Mouse (Mus musculus) lung, embryonic 16.5 days (tissue): ENCODE results near the gene Fezf1. TPM values are rescaled to one million over a fixed set of nuclear protein-coding genes. Genes with fewer than 3 reads are reported as not detected.

Source experiments
- ATAC-seq: fragments of 200-750 bp; cut with Nextera tagmentation; 2 replicates; pipeline ENCODE4 v1.8.0; 2017; ENCODE audit warnings: low read depth, mild to moderate bottlenecking, moderate library complexity
- H3K27ac ChIP-seq: fragments of 300-500 bp; sonication (generic); 2 replicates; pipeline ENCODE4 v1.5.1; 2014; ENCODE audit warnings: mild to moderate bottlenecking, control low read depth, low read length
- H3K27me3 ChIP-seq: fragments of 300-500 bp; sonication (generic); 2 replicates; pipeline ENCODE4 v1.6.1; 2014; ENCODE audit warnings: low read depth, low read length, mixed read lengths; ENCODE audit not compliant: control insufficient read depth, insufficient read depth
- H3K36me3 ChIP-seq: fragments of 300-500 bp; sonication (generic); 2 replicates; pipeline ENCODE4 v1.6.1; 2014; ENCODE audit warnings: low read length; ENCODE audit not compliant: control insufficient read depth, insufficient read depth
- H3K4me1 ChIP-seq: fragments of 300-500 bp; sonication (generic); replicated peaks from 2 replicates; pipeline ENCODE4 v1.6.1; 2014; ENCODE audit warnings: low read length, mixed read lengths; ENCODE audit not compliant: control insufficient read depth, insufficient read depth
- H3K4me2 ChIP-seq: fragments of 300-500 bp; sonication (generic); 2 replicates; pipeline ENCODE4 v1.6.1; 2014; ENCODE audit warnings: low read depth, low read length, control low read depth
- H3K4me3 ChIP-seq: fragments of 300-500 bp; sonication (generic); 2 replicates; pipeline ENCODE4 v1.5.1; 2014; ENCODE audit warnings: mild to moderate bottlenecking, low read length, control low read depth
- H3K9ac ChIP-seq: fragments of 300-500 bp; sonication (generic); 2 replicates; pipeline ENCODE4 v1.6.1; 2014; ENCODE audit warnings: low read length, control low read depth
- H3K9me3 ChIP-seq: fragments of 300-500 bp; sonication (generic); 2 replicates; pipeline ENCODE4 v1.6.1; 2016; ENCODE audit warnings: low read length; ENCODE audit not compliant: control insufficient read depth
- WGBS: fragments of 180-500 bp; shearing (Covaris S2); extraction: QIAGEN DNeasy Blood & Tissue Kit; methylation state at CpG from one replicate; pipeline ENCODE4 v1.1.7; 2014; 5-methylcytosine and 5-hydroxymethylcytosine counted together
- polyA plus RNA-seq: library from polyadenylated mRNA; unstranded; fragments of >200 nt; fragmentation: Nextera tagmentation; extraction: Ambion mirVana; gene quantifications from 2 replicates; pipeline ENCODE4 v1.2.1, GENCODE M21; 2015

The Fezf1 gene
- polyA plus RNA-seq, result not detected in 2 replicates

DNA sequence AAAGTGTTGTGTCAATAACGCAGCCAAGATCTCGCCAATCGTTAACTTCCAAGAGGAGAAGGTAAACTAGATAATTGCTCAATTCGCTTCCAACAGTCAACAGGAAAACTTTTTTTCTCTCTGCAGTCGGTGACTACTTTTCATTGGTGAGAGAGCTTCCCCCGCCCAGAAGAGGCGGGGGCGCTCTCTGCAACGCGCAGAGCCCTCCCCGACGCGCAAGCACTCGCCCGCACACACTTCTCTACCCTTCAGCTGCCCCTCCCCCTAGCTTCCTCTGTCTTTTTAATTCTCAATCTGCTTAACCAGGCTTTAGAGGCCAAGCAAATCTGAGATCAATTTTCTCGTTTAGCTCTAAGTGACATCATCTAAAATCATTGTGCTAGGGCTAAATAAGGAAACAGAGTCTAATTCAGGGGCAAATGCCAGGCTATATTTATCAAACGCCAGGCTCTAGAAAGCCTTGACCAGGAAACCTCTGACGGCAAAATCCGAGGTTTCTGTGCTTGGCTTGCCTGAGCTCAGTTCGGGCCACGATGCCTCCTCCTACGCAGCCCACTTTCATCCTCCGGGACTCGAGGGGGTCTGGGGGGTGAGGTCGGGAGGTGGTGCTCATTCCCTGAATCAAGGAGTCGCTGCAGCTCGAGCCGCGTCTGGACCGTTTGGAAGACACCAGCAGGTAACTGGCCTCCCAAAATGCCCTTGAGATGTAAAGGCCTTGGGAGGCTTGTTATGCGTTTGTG, at the start of gene Fezf1:
TSS of gene Fezf1 (minus strand) at position 50 of the 740 bp plus-strand sequence.
- WGBS, result under 1% methylated on average over 31 of the region's 31 CpGs
- Histone ChIP-seq H3K27ac (no peak within 1 kb of the TSS), H3K4me3 (peak within 1 kb of the TSS; percentile 50), H3K27me3 (peaks cover 87% of the 10 kb centered on the region), H3K36me3 (no peaks in the 10 kb centered on the region), H3K9me3 (no peaks in the 10 kb centered on the region), H3K9ac (no peak within 1 kb of the TSS), H3K4me1 (peaks cover 7% of the 10 kb centered on the region; the same call in 1 of the 2 replicates), H3K4me2 (peak within 1 kb of the TSS; percentile 80)
- 0 out of 2 replicates have a peak, but pooled peaks have one; percentile 26 for ATAC-seq

GRCm38 (mm10) chr6:23294685-23295084, 46.5 kb upstream of the Fezf1 start:
- H3K27ac ChIP-seq, result no peak overlapping the region
- 87% methylated on average over 4 of the region's 4 CpGs for WGBS
- H3K9me3 ChIP-seq, result no peaks in the 10 kb centered on the region
- no peaks in the 10 kb centered on the region for H3K36me3 ChIP-seq
- H3K4me1 ChIP-seq, result no peaks in the 10 kb centered on the region
- H3K4me2 ChIP-seq, result no peak overlapping the region
- no peak for ATAC-seq
- H3K27me3 ChIP-seq, result no peaks in the 10 kb centered on the region
- no peak overlapping the region for H3K4me3 ChIP-seq
- no peak overlapping the region for H3K9ac ChIP-seq

GRCm38 (mm10) chr6:23288752-23289151, 40.6 kb upstream of the Fezf1 start:
- ATAC-seq, result no peak
- H3K4me2 ChIP-seq, result no peak overlapping the region
- H3K36me3 ChIP-seq, result no peaks in the 10 kb centered on the region
- H3K4me1 ChIP-seq, result no peaks in the 10 kb centered on the region
- no peaks in the 10 kb centered on the region for H3K9me3 ChIP-seq
- H3K27ac ChIP-seq, result no peak overlapping the region
- no peaks in the 10 kb centered on the region for H3K27me3 ChIP-seq
- H3K9ac ChIP-seq, result no peak overlapping the region
- WGBS, result 71% methylated on average over 4 of the region's 4 CpGs
- H3K4me3 ChIP-seq, result no peak overlapping the region

- H3K4me1 ChIP-seq, result no peaks in the 10 kb centered on the region
- no peaks in the 10 kb centered on the region for H3K9me3 ChIP-seq
- no peak overlapping the region for H3K9ac ChIP-seq
- H3K4me2 ChIP-seq, result no peak overlapping the region
- no peak overlapping the region for H3K4me3 ChIP-seq
- no peaks in the 10 kb centered on the region for H3K36me3 ChIP-seq
- H3K27ac ChIP-seq, result no peak overlapping the region
- no peaks in the 10 kb centered on the region for H3K27me3 ChIP-seq
- 61% methylated on average over 9 of the region's 9 CpGs for WGBS
- no peak for ATAC-seq
These were observed 33.3 kb upstream of the Fezf1 start for GRCm38 (mm10) chr6:23281514-23281820.

GRCm38 (mm10) chr6:23280811-23281513, 32.8 kb upstream of the Fezf1 start:
- H3K36me3 ChIP-seq, result no peaks in the 10 kb centered on the region
- no peak overlapping the region for H3K27ac ChIP-seq

DNA sequence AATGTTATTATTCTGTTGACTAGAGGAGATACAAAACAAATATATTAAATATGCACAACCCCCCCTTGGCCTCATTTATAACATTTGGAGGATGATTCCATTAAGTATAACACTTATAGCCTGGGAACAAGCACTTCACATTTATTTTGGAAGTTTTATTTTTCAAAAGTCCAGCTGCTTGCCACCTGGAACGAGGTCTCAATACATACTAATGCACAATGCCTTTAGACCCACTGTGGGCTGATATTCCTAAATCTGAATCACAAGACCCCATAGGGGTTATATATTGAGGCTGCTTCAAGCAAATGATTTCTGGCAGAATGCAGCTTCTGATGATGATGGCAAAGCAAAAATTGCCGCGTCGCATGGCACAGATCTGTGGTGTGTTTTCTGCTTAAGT, 25.3 kb upstream of the Fezf1 start:
- no peaks in the 10 kb centered on the region for H3K4me1 ChIP-seq
- no peaks in the 10 kb centered on the region for H3K9me3 ChIP-seq
- no peak overlapping the region for H3K9ac ChIP-seq
- H3K4me3 ChIP-seq, result no peak overlapping the region
- WGBS, result 75% methylated on average over 4 of the region's 4 CpGs
- no peak overlapping the region for H3K4me2 ChIP-seq
- no peak overlapping the region for H3K27ac ChIP-seq
- H3K36me3 ChIP-seq, result no peaks in the 10 kb centered on the region
- peaks cover 9% of the 10 kb centered on the region for H3K27me3 ChIP-seq
- ATAC-seq, result no peak

More at GRCm38 (mm10) chr6:23280811-23281513, 32.8 kb upstream of the Fezf1 start:
- Histone ChIP-seq H3K4me2 (no peak overlapping the region), H3K4me3 (no peak overlapping the region), H3K27me3 (no peaks in the 10 kb centered on the region), H3K4me1 (no peaks in the 10 kb centered on the region), H3K9me3 (no peaks in the 10 kb centered on the region), H3K9ac (no peak overlapping the region)
- no peak for ATAC-seq
- 50% methylated on average over 15 of the region's 15 CpGs for WGBS

- ATAC-seq, result no peak
- no peaks in the 10 kb centered on the region for H3K36me3 ChIP-seq
- no peak overlapping the region for H3K4me3 ChIP-seq
- no peak overlapping the region for H3K27ac ChIP-seq
- H3K4me1 ChIP-seq, result no peaks in the 10 kb centered on the region
- H3K27me3 ChIP-seq, result peaks cover 9% of the 10 kb centered on the region
- no peaks in the 10 kb centered on the region for H3K9me3 ChIP-seq
- H3K4me2 ChIP-seq, result no peak overlapping the region
- 11% methylated on average over 11 of the region's 11 CpGs for WGBS
- no peak overlapping the region for H3K9ac ChIP-seq
These were observed 24.8 kb upstream of the Fezf1 start for GRCm38 (mm10) chr6:23272979-23273378.

- H3K4me2 ChIP-seq, result no peak overlapping the region
- no peaks in the 10 kb centered on the region for H3K4me1 ChIP-seq
- no peak for ATAC-seq
- 19% methylated on average over 7 of the region's 7 CpGs for WGBS
- no peaks in the 10 kb centered on the region for H3K9me3 ChIP-seq
- peaks cover 9% of the 10 kb centered on the region for H3K27me3 ChIP-seq
- no peak overlapping the region for H3K9ac ChIP-seq
- H3K36me3 ChIP-seq, result no peaks in the 10 kb centered on the region
- H3K27ac ChIP-seq, result no peak overlapping the region
- no peak overlapping the region for H3K4me3 ChIP-seq
These were observed 24.4 kb upstream of the Fezf1 start for GRCm38 (mm10) chr6:23272542-23272941.

GRCm38 (mm10) chr6:23260738-23261050, 12.5 kb upstream of the Fezf1 start:
- no peak for ATAC-seq

More at GRCm38 (mm10) chr6:23260738-23261050, 12.5 kb upstream of the Fezf1 start:
- Histone ChIP-seq H3K4me3 (no peak overlapping the region), H3K27ac (no peak overlapping the region), H3K36me3 (no peaks in the 10 kb centered on the region), H3K9me3 (no peaks in the 10 kb centered on the region), H3K4me1 (peaks cover 2% of the 10 kb centered on the region; the same call in 1 of the 2 replicates), H3K27me3 (peaks cover 61% of the 10 kb centered on the region), H3K9ac (no peak overlapping the region), H3K4me2 (no peak overlapping the region)
- 9% methylated on average over 9 of the region's 9 CpGs for WGBS
